Mouse (Mus musculus) mouse trophoblast stem cell (cell line): ENCODE data around the gene Aagab.

Experiments used
- in situ Hi-C, 2 experiments: fragments of 300-500 bp; cut with MseI, MboI; formaldehyde crosslinking; loops; 2 replicates in 1 of 2; 3 replicates in 1 of 2; pipeline ENCODE4 v1.15.1; 2025

The Aagab gene

GRCm38 (mm10) chr9:63672797-63673493, 70.5 kb downstream of the Aagab start:
- in situ Hi-C loops = no loop called here

GRCm38 (mm10) chr9:63673494-63673805, 71.0 kb downstream of the Aagab start:
- in situ Hi-C loops = no loop called here

GRCm38 (mm10) chr9:63674613-63675012, 72.2 kb downstream of the Aagab start:
- in situ Hi-C loops = no loop called here

- in situ Hi-C loops = no loop called here
Measured at GRCm38 (mm10) chr9:63677621-63678020, 75.2 kb downstream of the Aagab start.

GRCm38 (mm10) chr9:63678076-63678475, 75.6 kb downstream of the Aagab start:
- in situ Hi-C loops = no loop called here

- in situ Hi-C loops = no loop called here
Measured at GRCm38 (mm10) chr9:63682301-63682700, 79.8 kb downstream of the Aagab start.

GRCm38 (mm10) chr9:63682943-63683342, 80.5 kb downstream of the Aagab start:
- in situ Hi-C loops = no loop called here

GRCm38 (mm10) chr9:63684277-63684676, 81.8 kb downstream of the Aagab start:
- in situ Hi-C loops = no loop called here

GRCm38 (mm10) chr9:63685352-63685751, 82.9 kb downstream of the Aagab start:
- in situ Hi-C loops = no loop called here

- in situ Hi-C loops = no loop called here
Measured at GRCm38 (mm10) chr9:63687413-63688015, 85.1 kb downstream of the Aagab start.

- in situ Hi-C loops = no loop called here
Measured at GRCm38 (mm10) chr9:63690511-63690910, 88.1 kb downstream of the Aagab start.

- in situ Hi-C loops = no loop called here
Measured at GRCm38 (mm10) chr9:63691960-63692359, 89.5 kb downstream of the Aagab start.
